Mouse (Mus musculus): ENCODE data around the gene Frzb. TPM values are rescaled to one million over a fixed set of nuclear protein-coding genes. Genes with fewer than 3 reads are reported as not detected.

The Frzb gene
- total RNA-seq, 2 experiments from 2014 or later = 6.7 to 28.1 TPM

GRCm38 (mm10) chr2:80371458-80371857 is 76.0 kb downstream of the Frzb start:
- Histone ChIP-seq H3K27ac (no peak overlapping the region), H3K4me3 (no peak overlapping the region)
- intact Hi-C loops (cut with DNase I) = no loop called here
- TF ChIP-seq CTCF (IDR thresholded peaks at IDR 0.05) = no peak
- DNase-seq = no peak

Other genes starting within 250 kb of the Frzb start
- not detected for gene Prdx6b, start 155.2 kb downstream of the Frzb start, total RNA-seq (2021)
- gene Dnajc10, start 132.2 kb downstream of the Frzb start, total RNA-seq (2021) = 10 to 100 TPM; 21.0 to 24.9 TPM
- gene Nckap1, start 133.8 kb upstream of the Frzb start, total RNA-seq (2021) = 10 to 100 TPM; 43.9 to 52.0 TPM
- 10 to 100 TPM in 1 of 2 experiments, 1 to 10 TPM in 1; 8.6 to 11.2 TPM for gene Dusp19, start 169.4 kb upstream of the Frzb start, total RNA-seq (2021)
- gene Nup35, start 169.6 kb upstream of the Frzb start, total RNA-seq (2021) = 1 to 10 TPM; 8.0 to 9.3 TPM